Mouse (Mus musculus): ENCODE results near the gene Gch1. TPM values are rescaled to one million over a fixed set of nuclear protein-coding genes. Genes with fewer than 3 reads are reported as not detected.

Gene Gch1
- polyA plus RNA-seq, 1 experiment from 2014 or later, result 6.8 TPM

DNA sequence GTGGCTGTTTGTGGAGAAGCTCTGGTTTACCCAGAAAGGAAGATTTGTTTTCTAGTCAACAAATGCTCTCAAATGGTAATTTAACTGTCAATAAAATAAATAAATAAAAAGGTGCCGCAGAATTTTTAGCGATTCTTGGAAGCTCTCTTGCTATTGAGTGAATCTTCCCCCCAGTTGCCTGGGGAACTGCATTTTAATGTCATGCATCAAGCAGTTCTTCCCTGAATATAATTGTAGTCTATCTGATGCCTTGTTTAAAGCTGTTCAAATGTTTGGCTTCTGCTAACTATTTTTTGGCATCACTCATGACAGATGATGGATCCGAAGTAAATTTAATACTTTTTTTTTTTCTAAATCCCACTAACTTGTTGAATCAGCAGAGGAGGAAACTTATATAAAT lies 8.1 kb upstream of the Gch1 start:
- Histone ChIP-seq H3K4me3 (no peak overlapping the region), H3K4me1 (replicated peaks) (no peaks in the 10 kb centered on the region), H3K27me3 (replicated peaks) (no peaks in the 10 kb centered on the region), H3K9ac (no peak overlapping the region), H3K36me3 (no peaks in the 10 kb centered on the region), H3K9me3 (replicated peaks) (no peaks in the 10 kb centered on the region), H3K4me2 (no peak overlapping the region), H3K27ac (ENCODE audit: poor library complexity, severe bottlenecking) (no peak overlapping the region)
- WGBS, result 91% methylated on average over 3 of the region's 3 CpGs
- ATAC-seq (ENCODE audit: insufficient number of reproducible peaks, low FRiP score), result no peak

DNA sequence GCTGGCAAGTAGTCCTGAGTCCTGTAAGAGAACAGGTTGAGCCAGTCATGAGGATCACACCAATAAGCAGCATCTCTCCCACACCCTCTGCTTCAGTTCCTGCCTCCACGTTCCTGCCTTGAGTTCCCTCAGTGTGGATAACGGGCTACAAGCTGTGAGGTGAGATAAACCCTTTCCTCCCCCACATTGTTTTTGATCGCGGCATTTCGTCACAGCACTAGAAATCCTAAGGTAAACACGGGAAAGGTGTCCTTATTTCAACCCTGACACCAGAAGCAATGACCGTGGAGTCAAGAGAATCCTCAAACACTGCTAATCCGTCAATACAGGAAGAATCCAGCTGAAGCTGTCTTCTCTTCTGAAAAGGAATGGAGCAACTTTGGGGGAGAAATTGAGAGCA lies 7.5 kb upstream of the Gch1 start:
- Histone ChIP-seq H3K27me3 (replicated peaks) (no peaks in the 10 kb centered on the region), H3K27ac (ENCODE audit: poor library complexity, severe bottlenecking) (no peak overlapping the region), H3K4me2 (no peak overlapping the region), H3K4me1 (replicated peaks) (no peaks in the 10 kb centered on the region), H3K36me3 (no peaks in the 10 kb centered on the region), H3K9ac (no peak overlapping the region), H3K9me3 (replicated peaks) (no peaks in the 10 kb centered on the region), H3K4me3 (no peak overlapping the region)
- ATAC-seq (ENCODE audit: insufficient number of reproducible peaks, low FRiP score), result no peak
- WGBS, result 66% methylated on average over 8 of the region's 8 CpGs

DNA sequence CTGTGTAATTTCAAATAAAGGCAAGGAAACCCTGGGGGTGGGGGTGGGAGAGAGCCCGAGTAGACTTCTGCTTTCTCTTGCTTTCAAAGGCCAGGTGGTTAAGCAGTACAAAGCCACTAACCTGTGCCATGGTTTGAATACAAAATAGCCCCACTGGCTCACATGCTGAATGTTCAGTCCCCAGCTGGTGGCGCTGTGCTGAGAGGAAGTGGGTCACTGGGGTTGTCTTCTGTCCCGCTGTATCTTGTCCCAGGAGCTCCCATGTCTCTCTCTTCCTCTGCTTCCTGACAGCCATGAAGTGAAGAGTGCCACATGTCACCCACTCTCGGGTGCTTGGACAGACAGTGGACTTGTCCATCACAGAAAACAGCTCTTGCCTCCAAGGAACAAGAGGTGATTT lies 4.9 kb upstream of the Gch1 start:
- ATAC-seq (ENCODE audit: insufficient number of reproducible peaks, low FRiP score), result no peak
- H3K4me2 ChIP-seq, result no peak overlapping the region
- H3K27me3 ChIP-seq (replicated peaks), result no peaks in the 10 kb centered on the region
- H3K9ac ChIP-seq, result no peak overlapping the region
- H3K9me3 ChIP-seq (replicated peaks), result no peaks in the 10 kb centered on the region
- H3K4me1 ChIP-seq (replicated peaks), result no peaks in the 10 kb centered on the region
- 39% methylated on average over 4 of the region's 4 CpGs for WGBS
- no peaks in the 10 kb centered on the region for H3K36me3 ChIP-seq
- no peak overlapping the region for H3K27ac ChIP-seq (ENCODE audit: poor library complexity, severe bottlenecking)
- H3K4me3 ChIP-seq, result no peak overlapping the region

DNA sequence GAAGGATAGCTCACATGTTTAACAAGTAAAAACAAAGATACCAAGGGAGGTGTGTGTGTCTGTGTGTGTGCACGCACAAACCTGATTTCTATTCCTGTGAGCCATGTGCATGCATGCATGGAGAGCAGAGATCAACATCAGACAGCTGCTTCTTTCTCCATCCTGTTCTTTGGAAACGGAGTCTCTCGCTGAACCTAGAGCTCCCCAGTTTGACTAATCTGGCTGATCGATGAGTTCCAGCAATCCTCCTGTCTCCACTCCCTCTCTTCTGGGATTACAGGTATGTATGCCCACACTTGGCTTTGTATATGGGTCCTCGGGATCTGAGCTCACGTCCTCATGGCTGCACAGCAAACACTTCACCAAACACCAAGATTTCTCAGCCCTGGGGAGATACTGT lies 4.3 kb upstream of the Gch1 start:
- Histone ChIP-seq H3K27me3 (replicated peaks) (no peaks in the 10 kb centered on the region), H3K9me3 (replicated peaks) (no peaks in the 10 kb centered on the region), H3K4me2 (no peak overlapping the region), H3K4me1 (replicated peaks) (peaks cover under 1% of the 10 kb centered on the region), H3K4me3 (no peak overlapping the region), H3K27ac (ENCODE audit: poor library complexity, severe bottlenecking) (no peak overlapping the region), H3K36me3 (no peaks in the 10 kb centered on the region), H3K9ac (no peak overlapping the region)
- no peak for ATAC-seq (ENCODE audit: insufficient number of reproducible peaks, low FRiP score)
- WGBS, result 75% methylated on average over 6 of the region's 6 CpGs

DNA sequence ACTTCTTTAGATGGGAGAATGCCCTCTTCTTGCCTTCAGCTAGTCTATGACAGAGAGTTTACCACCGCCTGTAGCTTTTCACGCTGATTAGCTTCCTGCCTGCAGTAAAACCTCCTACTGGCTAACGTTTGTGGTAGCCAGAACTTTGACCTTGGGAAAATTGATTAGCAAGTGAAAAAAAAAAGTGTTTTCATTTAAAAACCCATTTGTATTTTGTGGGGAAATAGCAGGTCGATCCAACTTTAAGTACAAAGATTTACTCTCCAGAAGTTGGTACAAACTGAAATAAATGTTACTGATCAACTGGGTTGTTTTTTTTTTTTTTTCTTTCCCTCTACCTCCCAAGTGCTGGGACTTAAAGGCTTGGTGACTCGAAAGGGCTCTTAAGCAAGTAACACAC lies 2.6 kb upstream of the Gch1 start:
- no peak for ATAC-seq (ENCODE audit: insufficient number of reproducible peaks, low FRiP score)
- Histone ChIP-seq H3K9ac (no peak overlapping the region), H3K4me1 (replicated peaks) (peaks cover 7% of the 10 kb centered on the region), H3K36me3 (no peaks in the 10 kb centered on the region), H3K27me3 (replicated peaks) (no peaks in the 10 kb centered on the region), H3K4me3 (no peak overlapping the region), H3K4me2 (no peak overlapping the region), H3K9me3 (replicated peaks) (no peaks in the 10 kb centered on the region), H3K27ac (ENCODE audit: poor library complexity, severe bottlenecking) (no peak overlapping the region)
- 48% methylated on average over 5 of the region's 5 CpGs for WGBS

DNA sequence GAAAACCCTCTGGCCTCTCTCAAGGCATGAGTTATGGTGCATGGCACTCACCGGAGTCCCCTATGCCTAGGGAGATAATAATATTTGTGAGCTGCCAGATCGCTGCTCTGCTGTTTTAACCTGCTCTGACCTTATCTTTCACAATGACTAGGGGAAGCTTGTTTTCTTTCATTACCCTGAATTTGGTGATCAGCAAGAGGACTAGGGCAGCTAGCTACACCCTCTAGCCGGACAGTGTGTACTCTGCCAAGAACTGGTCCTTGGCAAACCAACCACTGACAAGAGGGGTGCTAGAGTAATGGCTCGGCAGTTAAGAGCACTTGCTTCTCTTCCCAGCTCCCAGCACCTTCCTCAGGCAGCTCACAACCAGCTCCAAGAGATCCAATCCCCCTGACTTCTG lies 1.4 kb upstream of the Gch1 start:
- H3K27ac ChIP-seq (ENCODE audit: poor library complexity, severe bottlenecking), result no peak overlapping the region
- no peaks in the 10 kb centered on the region for H3K36me3 ChIP-seq
- H3K9ac ChIP-seq, result no peak overlapping the region
- H3K4me2 ChIP-seq, result no peak overlapping the region
- no peaks in the 10 kb centered on the region for H3K9me3 ChIP-seq (replicated peaks)
- no peak overlapping the region for H3K4me3 ChIP-seq
- H3K4me1 ChIP-seq (replicated peaks), result peaks cover 7% of the 10 kb centered on the region
- 74% methylated on average over 4 of the region's 4 CpGs for WGBS
- no peak for ATAC-seq (ENCODE audit: insufficient number of reproducible peaks, low FRiP score)
- H3K27me3 ChIP-seq (replicated peaks), result no peaks in the 10 kb centered on the region

DNA sequence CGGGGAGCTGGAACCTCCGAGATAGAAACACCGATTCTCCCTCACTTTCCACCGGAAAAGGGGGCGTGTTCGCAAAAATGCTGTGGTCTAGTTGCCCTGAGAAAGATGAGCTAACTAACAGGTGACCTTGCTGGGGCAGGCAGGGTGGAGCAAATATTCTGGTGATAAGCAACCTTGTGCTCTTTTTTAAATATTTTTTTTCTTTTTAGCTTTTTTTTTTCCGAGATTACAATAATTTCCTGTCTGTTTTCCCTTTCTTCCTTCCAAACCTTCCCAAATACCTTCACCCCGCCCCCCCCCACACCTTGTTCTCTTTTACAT lies 382 bp upstream of the Gch1 start:
- Histone ChIP-seq H3K4me2 (peak overlapping the region; percentile 96), H3K9ac (no peak overlapping the region; the same call in 1 of the 2 replicates), H3K4me3 (peak overlapping the region; percentile 60), H3K27me3 (replicated peaks) (no peaks in the 10 kb centered on the region), H3K9me3 (replicated peaks) (no peaks in the 10 kb centered on the region), H3K4me1 (replicated peaks) (peaks cover 7% of the 10 kb centered on the region), H3K27ac (ENCODE audit: poor library complexity, severe bottlenecking) (no peak overlapping the region), H3K36me3 (no peaks in the 10 kb centered on the region)
- WGBS, result 15% methylated on average over 8 of the region's 8 CpGs
- no peak for ATAC-seq (ENCODE audit: insufficient number of reproducible peaks, low FRiP score)

DNA sequence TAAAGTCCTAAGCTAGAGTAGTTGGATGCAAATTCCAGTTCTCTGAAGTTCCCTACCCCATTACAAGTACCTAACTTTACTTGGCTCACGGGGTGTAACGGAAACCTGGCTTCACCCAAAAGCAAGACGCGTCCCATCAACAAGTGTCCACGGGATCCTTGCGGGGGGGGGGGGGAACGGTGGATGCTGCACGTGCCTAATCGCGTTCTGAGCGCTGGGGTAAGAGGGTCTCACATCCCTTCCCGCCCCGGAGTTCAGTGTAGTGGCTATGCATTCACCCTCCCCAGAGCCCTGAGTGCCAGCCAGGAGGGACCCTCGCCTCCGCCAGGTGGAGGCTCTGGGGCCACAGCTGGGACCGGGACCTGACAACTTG lies 752 bp downstream of the Gch1 start:
- peak overlapping the region; percentile 96 for H3K4me2 ChIP-seq
- no peaks in the 10 kb centered on the region for H3K27me3 ChIP-seq (replicated peaks)
- peaks cover 7% of the 10 kb centered on the region for H3K4me1 ChIP-seq (replicated peaks)
- H3K9ac ChIP-seq, result peak overlapping the region; percentile 72
- WGBS, result 3% methylated on average over 16 of the region's 16 CpGs
- H3K9me3 ChIP-seq (replicated peaks), result no peaks in the 10 kb centered on the region
- H3K27ac ChIP-seq (ENCODE audit: poor library complexity, severe bottlenecking), result no peak overlapping the region
- H3K36me3 ChIP-seq, result no peaks in the 10 kb centered on the region
- H3K4me3 ChIP-seq, result peak overlapping the region; percentile 60
- 0 out of 2 replicates have a peak, but pooled peaks have one; percentile 7 for ATAC-seq (ENCODE audit: insufficient number of reproducible peaks, low FRiP score)

DNA sequence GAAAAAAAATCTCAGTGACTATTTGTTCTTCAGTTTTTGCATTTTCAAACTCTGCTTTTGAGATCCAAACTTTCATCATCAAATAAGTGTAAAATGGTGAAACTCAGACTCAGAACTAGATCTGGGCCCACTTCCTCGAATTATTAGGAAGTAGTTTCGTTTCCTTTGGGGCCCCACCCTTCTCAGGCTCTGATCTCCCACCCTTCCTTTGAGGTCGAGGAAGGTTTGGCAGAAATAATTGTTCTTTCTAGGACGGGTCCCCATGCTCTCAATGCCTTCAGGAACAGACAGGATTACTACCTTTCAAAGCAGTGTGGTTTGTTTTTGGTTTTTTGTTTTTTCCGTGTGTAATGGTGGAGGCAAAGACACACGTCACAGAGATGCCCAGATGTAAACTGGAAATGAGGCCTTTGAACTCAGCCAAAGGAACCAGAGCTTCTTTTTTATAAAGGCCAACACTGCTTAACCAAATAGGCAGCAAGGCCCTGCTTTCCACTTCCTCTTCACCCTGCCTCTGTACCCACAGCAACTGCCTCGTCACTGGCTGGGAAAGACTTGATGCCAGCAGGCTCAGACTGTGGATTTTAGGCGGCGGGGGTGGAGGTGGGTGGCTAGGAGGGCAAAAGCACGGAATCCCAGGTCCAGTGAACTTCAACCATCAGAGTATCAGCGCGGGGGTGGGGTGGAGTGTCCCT lies 1.4 kb downstream of the Gch1 start:
- H3K36me3 ChIP-seq, result no peaks in the 10 kb centered on the region
- H3K9me3 ChIP-seq (replicated peaks), result no peaks in the 10 kb centered on the region
- peak overlapping the region; percentile 96 for H3K4me2 ChIP-seq
- no peaks in the 10 kb centered on the region for H3K27me3 ChIP-seq (replicated peaks)
- H3K4me3 ChIP-seq, result peak overlapping the region; percentile 60
- no peak for ATAC-seq (ENCODE audit: insufficient number of reproducible peaks, low FRiP score)
- H3K9ac ChIP-seq, result no peak overlapping the region
- H3K27ac ChIP-seq (ENCODE audit: poor library complexity, severe bottlenecking), result no peak overlapping the region
- H3K4me1 ChIP-seq (replicated peaks), result peaks cover 7% of the 10 kb centered on the region
- 42% methylated on average over 12 of the region's 12 CpGs for WGBS

DNA sequence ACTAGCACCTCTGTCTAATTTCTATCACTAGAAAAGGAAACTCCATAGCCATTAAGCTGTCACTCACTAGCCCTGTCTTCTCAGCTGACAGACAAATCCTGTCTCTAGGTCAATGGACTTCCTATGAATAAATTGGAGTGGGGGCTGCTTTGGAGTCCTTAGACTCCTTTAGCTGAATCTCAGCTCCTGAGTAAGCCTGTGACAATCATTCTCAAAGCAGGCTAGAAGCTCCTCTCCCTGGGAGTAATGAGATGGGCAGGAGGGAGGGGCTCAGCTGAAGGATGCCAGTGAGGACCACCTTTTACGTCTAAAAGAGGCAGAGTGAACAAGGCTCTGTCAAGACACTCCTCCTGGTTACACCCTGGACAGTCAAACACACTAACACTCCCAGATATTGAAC lies 2.0 kb downstream of the Gch1 start:
- no peak overlapping the region for H3K4me3 ChIP-seq
- H3K27me3 ChIP-seq (replicated peaks), result no peaks in the 10 kb centered on the region
- WGBS, result 33% methylated on average over 1 of the region's 1 CpGs
- H3K9ac ChIP-seq, result no peak overlapping the region
- no peaks in the 10 kb centered on the region for H3K36me3 ChIP-seq
- no peak overlapping the region for H3K4me2 ChIP-seq
- H3K9me3 ChIP-seq (replicated peaks), result no peaks in the 10 kb centered on the region
- no peak for ATAC-seq (ENCODE audit: insufficient number of reproducible peaks, low FRiP score)
- no peak overlapping the region for H3K27ac ChIP-seq (ENCODE audit: poor library complexity, severe bottlenecking)
- peaks cover 7% of the 10 kb centered on the region for H3K4me1 ChIP-seq (replicated peaks)

DNA sequence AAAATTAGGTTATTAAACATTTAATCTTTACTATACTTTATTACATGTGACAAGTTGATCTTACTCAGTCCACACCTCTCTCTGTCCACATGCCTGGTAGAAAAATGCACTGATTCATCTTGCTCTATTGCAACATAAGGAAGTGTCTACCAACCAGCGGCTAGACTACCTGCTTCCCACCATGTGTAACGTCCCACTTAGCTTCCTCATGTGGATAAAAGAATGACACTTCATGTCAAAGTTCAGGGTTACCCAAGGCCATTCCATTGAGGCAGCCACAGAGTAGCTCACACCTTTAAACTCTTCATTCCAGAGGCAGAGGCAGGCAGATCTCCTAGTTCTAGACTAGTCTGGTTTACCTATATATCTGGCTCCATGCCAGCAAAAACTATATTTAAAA lies 2.7 kb downstream of the Gch1 start:
- H3K27ac ChIP-seq (ENCODE audit: poor library complexity, severe bottlenecking), result no peak overlapping the region
- no peaks in the 10 kb centered on the region for H3K9me3 ChIP-seq (replicated peaks)
- no peak overlapping the region for H3K4me2 ChIP-seq
- no peaks in the 10 kb centered on the region for H3K36me3 ChIP-seq
- no peak overlapping the region for H3K9ac ChIP-seq
- ATAC-seq (ENCODE audit: insufficient number of reproducible peaks, low FRiP score), result no peak
- 82% methylated on average over 2 of the region's 2 CpGs for WGBS
- no peaks in the 10 kb centered on the region for H3K27me3 ChIP-seq (replicated peaks)
- H3K4me1 ChIP-seq (replicated peaks), result peaks cover 7% of the 10 kb centered on the region
- H3K4me3 ChIP-seq, result no peak overlapping the region
